Mouse (Mus musculus) adrenal gland (tissue): ENCODE data around the gene Nek1.
"Not testable (repeated sequence)": the region's sequence is repeated elsewhere in the genome, so short reads cannot be mapped to it uniquely, and the experiment has no call there.

Experiments used
- intact Hi-C: fragments of 180-260 bp; cut with DNase I; formaldehyde crosslinking; loops from one replicate; pipeline ENCODE4 v1.15.1; 2025

The Nek1 gene

GRCm38 (mm10) chr8:60983688-60984079 is 9.3 kb upstream of the Nek1 start:
- intact Hi-C loops: no loop called here

- intact Hi-C loops: not testable (repeated sequence)
Observed at GRCm38 (mm10) chr8:60984260-60985010, 8.6 kb upstream of the Nek1 start.

DNA sequence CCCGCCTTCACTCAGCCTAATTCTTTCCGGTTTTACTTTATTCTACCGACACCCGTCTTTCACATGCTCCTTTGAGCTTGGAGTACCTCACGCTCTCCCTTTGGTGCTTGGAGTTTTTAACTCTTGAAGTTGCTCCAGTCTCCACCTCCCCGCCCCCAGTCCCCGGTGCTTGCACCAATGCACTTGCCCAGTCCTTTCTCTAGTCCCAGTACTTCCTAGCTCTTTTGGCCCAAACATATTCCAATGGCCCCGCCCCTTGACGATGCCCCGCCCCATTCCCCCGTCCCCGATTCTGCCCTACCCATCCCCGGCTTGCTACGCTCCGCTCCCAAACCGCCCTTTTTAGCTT is 460 bp upstream of the Nek1 start:
- intact Hi-C loops: loop anchor here (5.0 kb wide), 1 partner anchor 495 kb away; the partner anchor contains the start of gene Cbr4

GRCm38 (mm10) chr8:60993639-60993986 is 618 bp downstream of the Nek1 start:
- intact Hi-C loops: loop anchor here (5.0 kb wide), 1 partner anchor 494 kb away; the partner anchor contains the start of gene Cbr4

- intact Hi-C loops: no loop called here
Observed at GRCm38 (mm10) chr8:60996468-60996867, 3.5 kb downstream of the Nek1 start.

- intact Hi-C loops: no loop called here
Observed at GRCm38 (mm10) chr8:61041951-61042350, 49.0 kb downstream of the Nek1 start.

- intact Hi-C loops: no loop called here
Observed at GRCm38 (mm10) chr8:61043874-61044273, 50.9 kb downstream of the Nek1 start.

DNA sequence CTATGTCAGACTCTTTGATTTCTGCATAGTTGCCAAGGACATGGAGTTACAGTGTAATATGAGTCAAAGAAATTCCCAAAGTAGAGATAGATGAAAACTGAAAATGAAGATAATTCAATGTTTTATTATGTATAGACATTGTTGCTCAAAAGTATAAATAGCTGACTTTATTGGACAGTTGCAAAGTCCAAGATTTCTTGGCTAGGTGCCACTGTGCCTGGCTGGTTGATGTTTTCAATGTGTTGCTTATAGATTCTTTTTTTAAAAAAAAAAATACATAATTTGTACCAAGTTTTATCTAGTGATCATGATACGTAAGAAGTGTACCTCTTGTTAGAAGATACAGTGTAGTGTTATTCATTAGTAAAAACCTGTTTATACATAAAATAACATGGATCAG is 53.8 kb downstream of the Nek1 start:
- intact Hi-C loops: no loop called here

- intact Hi-C loops: no loop called here
Observed at GRCm38 (mm10) chr8:61053017-61053416, 60.0 kb downstream of the Nek1 start.

GRCm38 (mm10) chr8:61054313-61054712 is 61.3 kb downstream of the Nek1 start:
- intact Hi-C loops: no loop called here

DNA sequence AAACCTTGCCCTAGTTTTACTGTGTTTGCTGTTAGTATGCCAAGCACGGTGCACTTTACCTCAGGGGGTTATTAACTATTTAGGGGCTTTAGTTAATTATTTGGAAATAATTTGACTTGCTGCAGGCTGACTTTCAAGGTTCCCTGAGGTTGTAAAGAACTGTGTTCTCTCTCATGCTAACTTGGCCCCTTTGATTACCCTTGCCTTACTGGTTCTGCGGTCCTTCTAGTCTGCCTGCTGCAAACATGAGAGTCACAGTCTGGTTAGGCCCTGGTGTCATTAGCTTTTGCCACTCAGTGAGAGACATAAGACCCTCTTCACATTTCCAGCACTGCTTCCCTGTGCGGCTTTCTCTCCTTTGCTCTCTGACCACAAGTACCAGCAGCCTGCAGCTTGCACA is 64.0 kb downstream of the Nek1 start:
- intact Hi-C loops: no loop called here

DNA sequence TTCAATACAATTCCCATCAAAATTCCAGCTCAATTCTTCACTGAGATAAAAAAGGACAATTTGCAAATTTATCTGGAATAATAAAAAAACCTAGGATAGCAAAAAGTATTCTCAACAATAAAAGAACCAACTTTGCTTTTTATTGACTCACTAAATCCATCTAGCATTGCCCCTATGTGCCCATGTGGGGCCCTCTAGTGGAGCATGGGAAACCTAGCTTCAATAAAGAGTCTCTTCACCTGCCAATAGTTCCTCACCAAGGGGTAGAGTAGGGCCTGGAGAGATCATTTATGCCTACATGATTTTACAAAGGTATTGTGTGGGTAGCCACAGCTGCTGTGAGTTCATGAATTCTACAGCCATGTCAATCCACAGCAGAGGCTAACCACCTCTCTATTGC is 66.1 kb downstream of the Nek1 start:
- intact Hi-C loops: no loop called here

DNA sequence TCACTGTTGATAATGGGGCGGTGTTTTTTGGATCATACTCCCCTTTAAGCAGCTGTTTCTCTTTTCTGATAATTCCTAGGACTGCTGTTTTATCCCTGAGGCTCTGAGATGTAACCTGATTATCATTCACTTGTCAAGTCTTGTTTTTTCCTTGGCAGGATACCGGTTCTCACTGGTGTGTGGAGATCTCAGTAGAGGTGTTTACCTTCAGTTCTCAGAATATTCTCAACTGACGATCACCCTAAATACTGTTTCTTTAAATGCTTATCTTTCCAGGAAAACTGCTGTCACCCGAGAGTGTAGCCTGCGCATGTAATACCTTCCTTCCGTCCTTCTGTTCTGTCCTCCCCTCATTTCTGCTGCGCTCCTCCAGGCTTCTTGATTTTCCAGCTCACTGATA is 67.4 kb downstream of the Nek1 start:
- intact Hi-C loops: no loop called here

- intact Hi-C loops: loop anchor here (10.0 kb wide), 1 partner anchor 410 kb away; the partner anchor contains the start of gene Cbr4
Observed at GRCm38 (mm10) chr8:61075059-61075458, 82.1 kb downstream of the Nek1 start.

DNA sequence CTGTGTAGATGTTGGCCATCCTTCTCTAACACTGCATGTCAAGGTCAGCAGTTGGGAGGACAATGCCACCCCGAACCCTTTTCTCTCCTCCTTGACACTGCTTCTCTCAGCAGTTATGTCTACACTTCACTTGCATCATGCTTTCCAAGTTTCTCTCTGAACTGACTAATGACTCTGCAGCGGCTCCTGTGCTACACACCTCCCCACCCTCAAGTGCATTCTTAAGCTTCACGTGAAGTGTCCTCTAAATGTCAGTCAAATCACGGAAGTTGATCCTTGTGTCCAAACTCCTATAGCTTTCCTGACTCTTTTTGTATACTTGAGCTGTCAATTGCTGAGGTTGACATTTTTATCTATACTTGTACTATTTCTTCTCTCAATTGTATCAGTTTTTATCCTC is 117.5 kb downstream of the Nek1 start:
- intact Hi-C loops: no loop called here

- intact Hi-C loops: no loop called here
Observed at GRCm38 (mm10) chr8:61111940-61112339, 118.9 kb downstream of the Nek1 start.

- intact Hi-C loops: no loop called here
Observed at GRCm38 (mm10) chr8:61121631-61122030, 128.6 kb downstream of the Nek1 start.

- intact Hi-C loops: no loop called here
Observed at GRCm38 (mm10) chr8:61127299-61127861, 134.4 kb downstream of the Nek1 start.

GRCm38 (mm10) chr8:61132561-61133134 is 139.7 kb downstream of the Nek1 start:
- intact Hi-C loops: no loop called here

- intact Hi-C loops: no loop called here
Observed at GRCm38 (mm10) chr8:61141869-61142268, 148.9 kb downstream of the Nek1 start.

DNA sequence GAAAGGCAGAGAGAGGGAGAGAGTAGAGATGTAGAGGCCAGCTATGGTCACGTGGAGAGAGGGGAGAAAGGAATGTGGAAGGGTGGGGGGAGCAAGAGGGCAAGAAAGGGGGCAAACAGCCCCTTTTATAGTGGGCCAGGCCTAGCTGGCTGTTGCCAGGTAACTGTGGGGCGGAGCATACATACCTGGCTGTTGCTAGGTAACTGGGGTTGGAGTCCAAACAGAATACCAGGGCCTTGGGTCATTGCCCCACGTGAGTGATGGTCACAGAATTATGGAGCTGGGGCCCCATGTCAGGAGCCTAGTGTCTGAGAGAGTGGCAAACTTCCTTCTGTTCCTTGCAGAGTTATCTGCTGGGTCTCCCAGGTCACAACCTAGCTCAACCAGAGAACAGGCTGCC is 149.3 kb downstream of the Nek1 start:
- intact Hi-C loops: no loop called here

DNA sequence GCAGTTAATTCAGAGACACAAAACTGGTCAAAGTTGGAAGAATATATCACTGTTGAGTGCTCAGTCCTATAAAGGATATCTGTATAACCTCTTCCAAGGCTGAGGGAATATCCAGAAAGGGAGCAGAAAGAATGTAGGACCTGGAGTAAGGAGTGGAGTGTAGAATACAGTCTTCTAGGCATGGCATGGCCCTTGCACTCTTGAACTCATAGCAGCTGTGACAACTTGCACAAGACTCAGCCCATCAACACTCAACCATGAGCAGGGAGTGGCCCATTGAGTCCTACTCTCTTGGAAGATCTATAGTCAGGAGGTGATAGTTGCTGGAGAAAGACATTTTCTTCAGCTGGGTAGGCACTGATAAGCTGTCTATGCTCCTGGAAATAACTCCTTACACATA is 149.8 kb downstream of the Nek1 start:
- intact Hi-C loops: no loop called here

GRCm38 (mm10) chr8:61148728-61149127 is 155.7 kb downstream of the Nek1 start:
- intact Hi-C loops: no loop called here
